Mouse (Mus musculus): Measurements from ENCODE around the gene Paqr5. TPM values are rescaled to one million over a fixed set of nuclear protein-coding genes. Genes with fewer than 3 reads are reported as not detected.

The Paqr5 gene
- polyA plus RNA-seq (2012; ENCODE audit: insufficient read depth, insufficient read length, low replicate concordance, missing spikeins): not detected in 2 replicates

DNA sequence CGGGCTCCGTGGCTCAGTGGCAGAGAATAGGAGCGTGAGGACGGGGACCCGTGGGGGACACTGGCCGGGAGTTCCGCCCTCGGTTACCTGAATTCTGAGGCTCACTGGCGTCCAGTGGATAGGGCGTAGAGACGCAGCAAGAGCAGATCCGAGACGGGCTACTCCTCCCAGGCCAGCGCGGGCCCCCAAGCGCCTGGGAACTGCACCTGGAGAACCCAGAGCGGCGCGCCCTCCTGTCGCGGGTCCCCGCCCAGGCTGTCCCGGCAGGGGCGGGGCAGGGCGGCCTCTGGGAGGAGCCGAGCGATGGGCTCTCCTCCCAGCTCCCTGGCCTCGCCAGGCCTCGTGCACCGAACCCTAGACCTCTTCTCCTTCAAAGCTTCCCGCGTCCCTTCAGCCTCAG, at the start of gene Paqr5:
Gene Paqr5, minus strand, starts transcription at position 257 of the 400 bp plus-strand sequence.
- peak within 1 kb of the TSS; percentile 38 for H3K4me3 ChIP-seq (ENCODE audit: insufficient read depth, low read depth, low read length)
- peaks cover 25% of the 10 kb centered on the region for H3K4me1 ChIP-seq (ENCODE audit: control insufficient read depth, insufficient read depth, low read length)
- 9% methylated on average over 32 of the region's 32 CpGs for WGBS
- TF ChIP-seq POLR2A (IDR thresholded peaks at IDR 0.05; ENCODE audit: insufficient read depth, low read depth, low read length): no peak
- TF ChIP-seq CTCF (IDR thresholded peaks at IDR 0.05; ENCODE audit: insufficient read depth, low read depth, low read length): no peak
- H3K27ac ChIP-seq (ENCODE audit: insufficient read depth, low read depth, low read length): no peak within 1 kb of the TSS

DNA sequence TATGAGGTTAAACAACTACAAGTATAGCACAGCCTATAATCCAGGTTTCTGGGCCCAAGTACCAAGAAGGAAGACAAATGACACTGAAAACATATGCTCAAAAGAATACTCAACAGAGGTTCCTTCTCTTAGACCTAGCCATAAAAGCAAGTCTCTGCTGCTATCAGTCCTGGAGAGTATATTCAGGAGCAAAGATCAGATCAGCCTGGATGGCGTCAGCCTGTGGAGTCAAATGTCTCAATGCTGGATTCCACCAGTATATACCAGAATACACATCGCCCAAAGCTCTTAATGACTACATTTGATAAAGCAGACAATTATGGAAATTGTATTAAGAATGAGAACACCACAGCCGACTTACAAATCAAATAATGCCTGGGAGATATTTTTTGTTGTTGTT, 35.6 kb upstream of the Paqr5 start:
- Histone ChIP-seq H3K27ac (ENCODE audit: insufficient read depth, low read depth, low read length) (no peak overlapping the region), H3K4me1 (ENCODE audit: control insufficient read depth, insufficient read depth, low read length) (peaks cover 5% of the 10 kb centered on the region; the same call in 1 of the 2 replicates), H3K4me3 (ENCODE audit: insufficient read depth, low read depth, low read length) (no peak overlapping the region)
- 97% methylated on average over 3 of the region's 3 CpGs for WGBS
- TF ChIP-seq POLR2A (IDR thresholded peaks at IDR 0.05; ENCODE audit: insufficient read depth, low read depth, low read length) (no peak), CTCF (IDR thresholded peaks at IDR 0.05; ENCODE audit: insufficient read depth, low read depth, low read length) (no peak)

DNA sequence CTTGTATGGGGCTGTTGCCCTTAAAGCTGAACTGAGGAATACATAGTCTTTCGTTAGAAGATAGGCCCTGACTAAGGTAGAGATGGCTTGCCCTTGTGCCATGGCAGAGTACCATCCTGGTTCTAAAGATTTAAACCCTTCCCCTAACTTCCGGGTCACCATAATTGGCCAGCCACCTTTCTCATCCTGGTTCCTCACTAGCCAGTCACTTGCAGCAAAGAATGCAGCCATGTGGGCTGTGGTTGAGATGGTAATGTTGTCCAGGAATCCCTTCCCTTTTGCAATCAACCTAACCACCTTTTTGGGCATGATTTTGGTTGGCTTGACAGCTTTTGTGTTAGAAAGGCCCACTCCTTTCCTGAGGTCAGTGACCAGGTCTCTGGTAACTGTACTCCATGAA, 33.8 kb upstream of the Paqr5 start:
- Histone ChIP-seq H3K4me3 (ENCODE audit: insufficient read depth, low read depth, low read length) (no peak overlapping the region), H3K27ac (ENCODE audit: insufficient read depth, low read depth, low read length) (no peak overlapping the region), H3K4me1 (ENCODE audit: control insufficient read depth, insufficient read depth, low read length) (peaks cover 5% of the 10 kb centered on the region; the same call in 1 of the 2 replicates)
- no peak for TF ChIP-seq CTCF (IDR thresholded peaks at IDR 0.05; ENCODE audit: insufficient read depth, low read depth, low read length)
- no peak for TF ChIP-seq POLR2A (IDR thresholded peaks at IDR 0.05; ENCODE audit: insufficient read depth, low read depth, low read length)
- 95% methylated on average over 2 of the region's 2 CpGs for WGBS

DNA sequence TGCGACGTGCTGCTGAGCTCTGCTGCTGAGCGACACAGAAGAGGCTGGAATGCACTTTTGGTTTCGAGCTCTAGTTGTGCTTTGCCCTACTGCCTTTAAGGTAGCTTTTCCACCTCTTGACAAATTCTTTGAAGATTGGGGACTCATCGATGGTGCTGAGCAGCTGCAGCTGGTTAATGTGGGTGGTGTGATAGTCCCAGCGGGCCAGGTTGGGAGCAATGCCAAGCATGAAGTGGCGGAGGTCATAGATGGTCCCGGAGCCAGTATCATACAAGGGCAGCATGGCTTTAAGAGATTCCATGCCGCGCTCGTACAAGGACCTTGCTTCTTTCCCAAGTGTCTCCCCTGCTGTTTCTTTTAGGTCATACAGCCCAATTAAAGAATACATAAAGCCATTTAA, 33.3 kb upstream of the Paqr5 start:
- Histone ChIP-seq H3K4me3 (ENCODE audit: insufficient read depth, low read depth, low read length) (no peak overlapping the region), H3K27ac (ENCODE audit: insufficient read depth, low read depth, low read length) (no peak overlapping the region), H3K4me1 (ENCODE audit: control insufficient read depth, insufficient read depth, low read length) (peaks cover 5% of the 10 kb centered on the region; the same call in 1 of the 2 replicates)
- WGBS: 64% methylated on average over 11 of the region's 11 CpGs
- no peak for TF ChIP-seq CTCF (IDR thresholded peaks at IDR 0.05; ENCODE audit: insufficient read depth, low read depth, low read length)
- TF ChIP-seq POLR2A (IDR thresholded peaks at IDR 0.05; ENCODE audit: insufficient read depth, low read depth, low read length): no peak

- no peak overlapping the region for H3K4me3 ChIP-seq (ENCODE audit: insufficient read depth, low read depth, low read length)
- peaks cover 5% of the 10 kb centered on the region; the same call in 1 of the 2 replicates for H3K4me1 ChIP-seq (ENCODE audit: control insufficient read depth, insufficient read depth, low read length)
- WGBS: 83% methylated on average over 7 of the region's 7 CpGs
- TF ChIP-seq POLR2A (IDR thresholded peaks at IDR 0.05; ENCODE audit: insufficient read depth, low read depth, low read length): no peak
- no peak for TF ChIP-seq CTCF (IDR thresholded peaks at IDR 0.05; ENCODE audit: insufficient read depth, low read depth, low read length)
- H3K27ac ChIP-seq (ENCODE audit: insufficient read depth, low read depth, low read length): no peak overlapping the region
Measured at GRCm38 (mm10) chr9:62057881-62058506, 31.3 kb upstream of the Paqr5 start.

DNA sequence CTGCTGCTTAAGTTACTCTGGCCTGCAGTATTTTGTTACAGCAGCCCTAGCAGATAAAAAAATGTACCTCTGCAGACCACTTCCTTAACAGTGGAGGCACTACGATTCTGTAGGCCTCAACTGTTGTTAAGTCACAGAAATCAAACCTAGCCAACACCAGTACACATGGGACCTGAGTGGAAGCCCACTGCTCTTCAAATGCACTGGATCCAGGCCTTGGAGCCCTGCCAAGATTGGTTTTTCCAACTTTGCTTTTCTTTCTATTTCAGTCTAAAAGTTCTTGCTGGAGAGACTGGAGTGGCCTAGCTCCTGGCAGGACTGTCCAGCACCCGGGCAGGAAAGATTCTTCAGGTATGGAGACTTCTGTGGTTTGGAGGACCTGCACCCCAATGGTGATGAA, 29.6 kb upstream of the Paqr5 start:
- H3K27ac ChIP-seq (ENCODE audit: insufficient read depth, low read depth, low read length): no peak overlapping the region
- peaks cover 5% of the 10 kb centered on the region; the same call in 1 of the 2 replicates for H3K4me1 ChIP-seq (ENCODE audit: control insufficient read depth, insufficient read depth, low read length)
- TF ChIP-seq POLR2A (IDR thresholded peaks at IDR 0.05; ENCODE audit: insufficient read depth, low read depth, low read length) (no peak), CTCF (IDR thresholded peaks at IDR 0.05; ENCODE audit: insufficient read depth, low read depth, low read length) (no peak)
- no peak overlapping the region for H3K4me3 ChIP-seq (ENCODE audit: insufficient read depth, low read depth, low read length)
- 85% methylated on average over 2 of the region's 2 CpGs for WGBS

DNA sequence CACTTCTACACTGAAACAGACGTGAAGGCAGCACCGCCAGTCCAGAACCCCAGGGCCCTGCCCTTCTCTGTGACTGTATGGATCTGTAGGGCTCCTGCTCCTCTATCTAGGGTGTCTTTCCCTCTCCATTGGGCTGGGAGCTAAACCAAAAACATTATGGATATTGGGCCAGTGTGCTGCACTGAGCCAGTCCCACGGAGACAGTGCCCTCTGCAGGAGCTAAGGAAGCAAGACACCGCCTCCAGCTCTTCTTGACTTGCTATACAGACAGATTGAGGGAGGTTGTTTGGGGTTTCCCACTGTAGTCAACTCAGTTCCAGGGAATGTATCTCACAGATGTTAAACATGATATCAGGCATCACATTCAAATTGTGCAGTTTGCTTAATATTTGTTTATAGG, 24.1 kb upstream of the Paqr5 start:
- 66% methylated on average over 4 of the region's 4 CpGs for WGBS
- no peak overlapping the region for H3K27ac ChIP-seq (ENCODE audit: insufficient read depth, low read depth, low read length)

GRCm38 (mm10) chr9:62049166-62049565, 22.5 kb upstream of the Paqr5 start:
- 76% methylated on average over 8 of the region's 8 CpGs for WGBS
- TF ChIP-seq POLR2A (IDR thresholded peaks at IDR 0.05; ENCODE audit: insufficient read depth, low read depth, low read length) (no peak), CTCF (IDR thresholded peaks at IDR 0.05; ENCODE audit: insufficient read depth, low read depth, low read length) (no peak)
- H3K4me1 ChIP-seq (ENCODE audit: control insufficient read depth, insufficient read depth, low read length): no peaks in the 10 kb centered on the region
- no peak overlapping the region for H3K4me3 ChIP-seq (ENCODE audit: insufficient read depth, low read depth, low read length)
- no peak overlapping the region for H3K27ac ChIP-seq (ENCODE audit: insufficient read depth, low read depth, low read length)

More for the DNA sequence above, 24.1 kb upstream of the Paqr5 start:
- H3K4me3 ChIP-seq (ENCODE audit: insufficient read depth, low read depth, low read length): no peak overlapping the region
- H3K4me1 ChIP-seq (ENCODE audit: control insufficient read depth, insufficient read depth, low read length): no peaks in the 10 kb centered on the region
- TF ChIP-seq POLR2A (IDR thresholded peaks at IDR 0.05; ENCODE audit: insufficient read depth, low read depth, low read length) (no peak), CTCF (IDR thresholded peaks at IDR 0.05; ENCODE audit: insufficient read depth, low read depth, low read length) (no peak; the same call in 1 of the 2 replicates)

DNA sequence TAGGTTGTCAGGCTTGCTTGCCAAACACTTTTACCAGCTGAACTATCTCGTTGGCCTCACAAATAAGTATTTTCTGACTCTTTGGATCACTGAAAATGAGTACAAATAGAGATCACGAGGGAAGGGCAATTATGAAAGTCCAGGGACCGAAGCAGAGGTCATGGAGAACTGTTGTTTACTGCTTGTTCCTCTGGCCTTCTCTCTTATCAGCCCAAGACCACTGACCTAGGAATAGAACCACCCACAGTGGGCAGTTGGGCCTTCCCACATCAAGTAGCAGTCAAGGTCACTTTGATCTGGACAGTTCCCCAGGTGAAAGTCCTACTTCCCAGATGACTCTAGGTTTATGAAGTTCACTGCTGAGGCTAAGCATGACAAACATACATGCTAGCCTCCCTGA, 15.5 kb upstream of the Paqr5 start:
- Histone ChIP-seq H3K4me3 (ENCODE audit: insufficient read depth, low read depth, low read length) (no peak overlapping the region), H3K4me1 (ENCODE audit: control insufficient read depth, insufficient read depth, low read length) (no peaks in the 10 kb centered on the region), H3K27ac (ENCODE audit: insufficient read depth, low read depth, low read length) (no peak overlapping the region)
- WGBS: 80% methylated on average over 3 of the region's 3 CpGs
- TF ChIP-seq CTCF (IDR thresholded peaks at IDR 0.05; ENCODE audit: insufficient read depth, low read depth, low read length): no peak
- no peak for TF ChIP-seq POLR2A (IDR thresholded peaks at IDR 0.05; ENCODE audit: insufficient read depth, low read depth, low read length)

Data from olfactory bulb, adult 2 months (tissue).